Comparison of ENCODE assay signal across 18 mouse cellular contexts in the genomic region with DNA sequence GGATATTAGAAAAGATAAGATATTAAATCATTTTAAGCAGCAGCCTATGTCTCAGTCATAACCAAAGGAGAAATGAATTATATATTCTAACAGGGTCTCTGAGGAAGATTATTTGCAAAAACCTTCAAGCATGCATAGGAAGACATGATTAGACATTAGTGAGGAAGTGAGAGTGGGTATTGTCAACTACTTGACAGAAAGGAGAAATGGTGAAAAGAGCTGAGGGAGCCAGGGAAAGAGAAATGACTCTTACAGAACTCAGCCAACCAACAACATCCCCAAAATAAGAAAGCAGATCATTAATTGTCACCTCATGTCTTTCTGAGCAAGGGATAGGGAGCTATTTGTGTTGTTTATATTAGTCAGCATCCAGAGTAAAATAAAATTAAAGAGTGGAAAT.
DNase-seq lines count a peak whose midpoint lies in the region; ATAC-seq lines count a peak whose summit lies in the region.
"Had no signal": no experiment of that assay in that cellular context is flagged by ENCODE, and none has a peak within 500 bp of the region (broad histone marks: within the 10 kb centered on the region; RNA-seq: fewer than 3 reads in every experiment).

No protein-coding gene starts in this region.

- DNase-seq in A20 (ENCODE audit: low read depth, low spot score): peak; percentile 78
- no peak for DNase-seq in frontal cortex, postnatal 25 days (ENCODE audit: low spot score in 2 of 2)
- DNase-seq in right cerebral cortex, postnatal 25 days: no peak
- DNase-seq in thymus, adult 18-20 months: no peak
- DNase-seq: adrenal gland, adult 2 months; adrenal gland, postnatal 10 days; adrenal gland, postnatal 25 days; cerebellum, adult 11 months; cerebellum, adult 18-20 months; cerebellum, adult 8-10 months; cerebellum, adult 9-11 months; cerebellum, postnatal 14 days; cerebellum, postnatal 36 days; forebrain, postnatal 0 days had no signal

- ATAC-seq in granulocyte monocyte progenitor cell, adult 5-6 weeks (replicated peaks; ENCODE audit: poor library complexity, severe bottlenecking): peak; percentile 87
- ATAC-seq in megakaryocyte progenitor cell, adult 5-6 weeks (replicated peaks; ENCODE audit: poor library complexity): peak; percentile 85
- ATAC-seq: forebrain, embryonic 13.5 days; forebrain, embryonic 15.5 days; forebrain, postnatal 0 days had no signal
